In genomic region chr12:73383179-73383510, GRCm38 (mm10) we compare ENCODE assay signal across 10 mouse cellular contexts.
DNase-seq lines count a peak whose midpoint lies in the region; ATAC-seq lines count a peak whose summit lies in the region.
"Had no signal": no experiment of that assay in that cellular context is flagged by ENCODE, and none has a peak within 500 bp of the region (broad histone marks: within the 10 kb centered on the region; RNA-seq: fewer than 3 reads in every experiment).

No protein-coding gene starts in this region.

- intact Hi-C loops in heart, postnatal 10 days (cut with DNase I), result no loop called here

- WGBS in heart, embryonic 10.5 days, result 48% methylated on average over 5 of the region's 5 CpGs
- 57% methylated on average over 5 of the region's 5 CpGs for WGBS in embryonic facial prominence, embryonic 14.5 days
- WGBS in kidney, embryonic 16.5 days, result 45% methylated on average over 5 of the region's 5 CpGs

- peaks cover 66% of the 10 kb centered on the region for H3K4me1 ChIP-seq in heart, embryonic 10.5 days
- peaks cover 24% of the 10 kb centered on the region for H3K4me1 ChIP-seq in embryonic facial prominence, embryonic 14.5 days (ENCODE audit: control insufficient read depth, insufficient read depth, low read length)
- H3K4me1 ChIP-seq in kidney, embryonic 16.5 days (ENCODE audit: insufficient read depth, low read length), result peaks cover 32% of the 10 kb centered on the region

- DNase-seq in heart, embryonic 10.5 days (ENCODE audit: low spot score), result no peak
- no peak for DNase-seq in heart, postnatal 10 days
- DNase-seq in 3134 (ENCODE audit: extremely low read depth, insufficient read length, low spot score), result peak; percentile 60
- no peak for DNase-seq in embryonic facial prominence, embryonic 14.5 days (ENCODE audit: low spot score)
- DNase-seq in urinary bladder, postnatal 36 days (ENCODE audit: low spot score in 2 of 2), result no peak
- no peak for DNase-seq in thymus, postnatal 14 days

- H3K36me3 ChIP-seq in heart, embryonic 10.5 days, result no peaks in the 10 kb centered on the region
- no peaks in the 10 kb centered on the region for H3K36me3 ChIP-seq in embryonic facial prominence, embryonic 14.5 days (ENCODE audit: control insufficient read depth, insufficient read depth, low read length)
- no peaks in the 10 kb centered on the region for H3K36me3 ChIP-seq in kidney, embryonic 16.5 days (ENCODE audit: insufficient read depth, low read length)
- H3K36me3 ChIP-seq: lung, embryonic 15.5 days had no signal

- no peak overlapping the region for H3K4me2 ChIP-seq in embryonic facial prominence, embryonic 14.5 days (ENCODE audit: low read depth, low read length)
- H3K4me2 ChIP-seq in kidney, embryonic 16.5 days (replicated peaks; ENCODE audit: low read depth, low read length), result no peak overlapping the region; the same call in 1 of the 2 replicates
- H3K4me2 ChIP-seq: lung, embryonic 15.5 days had no signal

- no peak overlapping the region for H3K4me3 ChIP-seq in heart, embryonic 10.5 days
- no peak overlapping the region for H3K4me3 ChIP-seq in embryonic facial prominence, embryonic 14.5 days (ENCODE audit: low read depth, low read length)
- H3K4me3 ChIP-seq in kidney, embryonic 16.5 days (ENCODE audit: low read length), result no peak overlapping the region
- H3K4me3 ChIP-seq: left cerebral cortex, adult 2 months; lung, embryonic 15.5 days had no signal

- H3K9me3 ChIP-seq in heart, embryonic 10.5 days, result no peaks in the 10 kb centered on the region
- H3K9me3 ChIP-seq in embryonic facial prominence, embryonic 14.5 days (ENCODE audit: control insufficient read depth, low read length), result no peaks in the 10 kb centered on the region
- H3K9me3 ChIP-seq in kidney, embryonic 16.5 days (ENCODE audit: low read length), result no peaks in the 10 kb centered on the region
- H3K9me3 ChIP-seq: lung, embryonic 15.5 days had no signal

- H3K27me3 ChIP-seq in heart, embryonic 10.5 days (ENCODE audit: insufficient read depth, poor library complexity, severe bottlenecking), result no peaks in the 10 kb centered on the region
- H3K27me3 ChIP-seq in embryonic facial prominence, embryonic 14.5 days (replicated peaks; ENCODE audit: control insufficient read depth, insufficient read depth, low read length), result no peaks in the 10 kb centered on the region
- H3K27me3 ChIP-seq in kidney, embryonic 16.5 days (ENCODE audit: insufficient read depth, low read length), result no peaks in the 10 kb centered on the region
- H3K27me3 ChIP-seq: lung, embryonic 15.5 days had no signal

- ATAC-seq in embryonic facial prominence, embryonic 14.5 days (ENCODE audit: low read depth), result peak; percentile 31
- peak; percentile 71 for ATAC-seq in kidney, embryonic 16.5 days (ENCODE audit: low FRiP score, low TSS enrichment)
- ATAC-seq in frontal cortex, adult (ENCODE audit: low TSS enrichment), result no peak

- H3K9ac ChIP-seq in embryonic facial prominence, embryonic 14.5 days (ENCODE audit: low read depth, low read length), result no peak overlapping the region
- no peak overlapping the region for H3K9ac ChIP-seq in kidney, embryonic 16.5 days (replicated peaks; ENCODE audit: low read length)
- H3K9ac ChIP-seq: lung, embryonic 15.5 days had no signal

- peak overlapping the region; percentile 84 for H3K27ac ChIP-seq in heart, embryonic 10.5 days
- H3K27ac ChIP-seq in embryonic facial prominence, embryonic 14.5 days (replicated peaks; ENCODE audit: low read depth, low read length), result peak overlapping the region; percentile 24; the same call in 1 of the 2 replicates
- peak overlapping the region; percentile 77 for H3K27ac ChIP-seq in kidney, embryonic 16.5 days (ENCODE audit: low read length)
- H3K27ac ChIP-seq: left cerebral cortex, adult 2 months; lung, embryonic 15.5 days had no signal

Comparison
In these comparisons a context has a peak if more than half of its experiments do, and no peak if none do; other contexts are left out.
1. H3K27ac ChIP-seq: peak in every context shown above with its lines; median percentile 84 in heart, embryonic 10.5 days; 77 in kidney, embryonic 16.5 days; 24 in embryonic facial prominence, embryonic 14.5 days.